In the genomic region with DNA sequence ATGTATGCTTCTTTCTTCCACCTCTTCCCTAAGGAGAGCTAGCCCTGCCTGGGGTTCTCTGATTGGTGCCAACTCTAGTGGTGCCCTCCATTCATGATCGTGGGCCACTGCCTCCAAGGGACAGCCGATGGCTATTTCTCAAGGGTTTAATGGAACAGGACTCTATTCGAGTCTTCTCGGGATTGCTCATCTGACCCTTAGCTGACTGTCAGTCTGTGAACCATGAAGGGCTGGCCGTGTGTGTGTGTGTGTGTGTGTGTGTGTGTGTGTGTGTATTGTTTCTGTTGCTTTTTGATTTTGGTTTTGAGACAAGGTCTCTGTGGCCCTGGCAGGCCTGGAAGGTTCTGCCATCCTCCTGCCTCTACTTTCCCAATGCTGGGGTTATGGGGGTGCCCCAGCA, we compare ENCODE assay signal across 11 mouse cellular contexts.
"Had no signal": no experiment of that assay in that cellular context is flagged by ENCODE, and none has a peak within 500 bp of the region (broad histone marks: within the 10 kb centered on the region; RNA-seq: fewer than 3 reads in every experiment).

No protein-coding gene starts in this region.

- ATAC-seq: intestine, embryonic 15.5 days; midbrain, embryonic 13.5 days had no signal

- H3K27ac ChIP-seq: liver, embryonic 15.5 days; midbrain, embryonic 13.5 days had no signal

- H3K4me3 ChIP-seq: intestine, embryonic 15.5 days; liver, embryonic 15.5 days; midbrain, embryonic 13.5 days; stomach, embryonic 15.5 days had no signal

- H3K36me3 ChIP-seq: intestine, embryonic 15.5 days; limb, embryonic 10.5 days; liver, embryonic 15.5 days; midbrain, embryonic 13.5 days; stomach, embryonic 15.5 days had no signal

- H3K9me3 ChIP-seq: intestine, embryonic 15.5 days; limb, embryonic 10.5 days; liver, embryonic 15.5 days; midbrain, embryonic 13.5 days; stomach, embryonic 15.5 days had no signal

- H3K4me2 ChIP-seq: intestine, embryonic 15.5 days; liver, embryonic 11.5 days; liver, embryonic 15.5 days; midbrain, embryonic 13.5 days; stomach, embryonic 15.5 days had no signal

- DNase-seq: lung, adult 2 months; lung, postnatal 14 days; right cerebral cortex, postnatal 14 days; thymus, adult 2 months; thymus, postnatal 25 days had no signal

- H3K9ac ChIP-seq: intestine, embryonic 15.5 days; liver, embryonic 15.5 days; midbrain, embryonic 13.5 days; stomach, embryonic 15.5 days had no signal

- H3K27me3 ChIP-seq: intestine, embryonic 15.5 days; stomach, embryonic 15.5 days had no signal
